Mouse (Mus musculus): ENCODE measurements around the gene Fam168a. TPM values are rescaled to one million over a fixed set of nuclear protein-coding genes. Genes with fewer than 3 reads are reported as not detected.
"Not testable (repeated sequence)": the region's sequence is repeated elsewhere in the genome, so short reads cannot be mapped to it uniquely, and the experiment has no call there.

Fam168a gene
- total and polyA plus RNA-seq, 3 experiments: 3.1 to 19.2 TPM; not detected in 1

DNA sequence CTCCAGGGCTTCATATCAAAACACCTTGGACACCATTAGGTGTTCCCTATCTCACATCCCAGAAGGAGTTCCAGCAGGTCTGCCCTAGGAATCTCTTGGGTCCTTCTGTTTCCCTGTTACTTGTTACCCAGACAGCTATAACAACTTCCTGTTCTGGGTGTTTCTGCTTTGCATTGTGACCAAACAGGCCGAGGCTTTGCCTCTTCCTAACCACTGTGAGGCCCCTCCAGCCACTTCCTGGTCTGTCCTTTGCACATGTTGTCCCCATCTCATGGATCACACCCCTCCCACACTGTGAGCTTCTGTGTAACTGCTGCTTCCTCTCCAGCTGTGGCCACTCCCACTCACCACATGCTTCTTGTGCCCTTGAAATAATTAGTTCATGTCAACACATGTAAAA lies 139.0 kb downstream of the Fam168a start:
- peaks cover 20 to 33% of the 10 kb centered on the region in 2 experiments for H3K4me1 ChIP-seq (ENCODE audit: control insufficient read depth in 1 of 2, insufficient read depth in 2 of 2, low read length in 2 of 2)
- H3K27me3 ChIP-seq (ENCODE audit: control insufficient read depth in 1 of 2, insufficient read depth in 2 of 2, low read length in 2 of 2): no peaks in the 10 kb centered on the region
- TF ChIP-seq USF1 (IDR thresholded peaks at IDR 0.05; ENCODE audit: low read depth, low read length) (0 out of 2 replicates have a peak, but pooled peaks have one; percentile 22), CHD1 (IDR thresholded peaks at IDR 0.05; ENCODE audit: low read depth, low read length) (no peak), MEF2A (IDR thresholded peaks at IDR 0.05; ENCODE audit: extremely low read depth, insufficient replicate concordance, low read depth, low read length, poor library complexity, severe bottlenecking) (no peak), TBP (IDR thresholded peaks at IDR 0.05; ENCODE audit: low read depth, low read length) (0 out of 2 replicates have a peak, but pooled peaks have one; percentile 33), NELFE (IDR thresholded peaks at IDR 0.05; ENCODE audit: low read depth, low read length) (no peak), MXI1 (IDR thresholded peaks at IDR 0.05; ENCODE audit: low read depth, low read length) (peak; percentile 82), MAX (IDR thresholded peaks at IDR 0.05; ENCODE audit: low read length) (peak; percentile 76), RAD21 (IDR thresholded peaks at IDR 0.05; ENCODE audit: low read depth, low read length) (no peak), MAZ (IDR thresholded peaks at IDR 0.05; ENCODE audit: low read depth, low read length) (no peak), ELF1 (IDR thresholded peaks at IDR 0.05; ENCODE audit: low read depth, low read length) (peak; percentile 74), RCOR1 (IDR thresholded peaks at IDR 0.05; ENCODE audit: low read depth, low read length) (peak; percentile 9; the same call in 1 of the 2 replicates), MYC (IDR thresholded peaks at IDR 0.05; ENCODE audit: low read depth, low read length) (peak; percentile 82), CTCF (IDR thresholded peaks at IDR 0.05 in 2 of 3, conservative IDR thresholded peaks at IDR 0.05 in 1 of 3; ENCODE audit: control insufficient read depth in 1 of 3, insufficient read depth in 1 of 3, low read depth in 2 of 3, low read length in 3 of 3, poor library complexity in 1 of 3, severe bottlenecking in 1 of 3) (no peak), SIN3A (IDR thresholded peaks at IDR 0.05; ENCODE audit: low read length) (peak; percentile 85), ETS1 (IDR thresholded peaks at IDR 0.05; ENCODE audit: low read depth, low read length) (peak; percentile 68), EP300 (IDR thresholded peaks at IDR 0.05; ENCODE audit: low read depth in 1 of 2, low read length in 2 of 2) (peak in 1 of 2 experiments; percentile 47; a peak in 2 of 4 replicates), TAL1 (IDR thresholded peaks at IDR 0.05; ENCODE audit: low read length) (peak; percentile 82)
- H3K9me3 ChIP-seq (replicated peaks; ENCODE audit: insufficient read depth, low read length): no peaks in the 10 kb centered on the region
- no peak overlapping the region for H3K4me3 ChIP-seq (ENCODE audit: control insufficient read depth in 1 of 2, insufficient read depth in 1 of 2, low read depth in 2 of 2, low read length in 2 of 2)
- peaks cover 5 to 24% of the 10 kb centered on the region in 2 experiments for H3K36me3 ChIP-seq (ENCODE audit: control insufficient read depth in 1 of 2, insufficient read depth in 2 of 2, low read length in 2 of 2)
- H3K27ac ChIP-seq (ENCODE audit: control insufficient read depth, low read depth, low read length): peak overlapping the region; percentile 67
- peak; percentile 81 for DNase-seq (ENCODE audit: low read depth, low spot score)
- no peaks in the 10 kb centered on the region for H3K79me2 ChIP-seq (ENCODE audit: control insufficient read depth, insufficient read depth, low read length, poor library complexity)
- no peak overlapping the region for H3K9ac ChIP-seq (ENCODE audit: control insufficient read depth, low read depth, low read length, poor library complexity, severe bottlenecking)

GRCm38 (mm10) chr7:100846033-100846432 lies 139.6 kb downstream of the Fam168a start:
- peaks cover 20 to 28% of the 10 kb centered on the region in 2 experiments for H3K4me1 ChIP-seq (ENCODE audit: control insufficient read depth in 1 of 2, insufficient read depth in 2 of 2, low read length in 2 of 2)
- H3K36me3 ChIP-seq (ENCODE audit: control insufficient read depth in 1 of 2, insufficient read depth in 2 of 2, low read length in 2 of 2): peaks cover 5 to 24% of the 10 kb centered on the region in 2 experiments
- H3K27ac ChIP-seq (ENCODE audit: control insufficient read depth, low read depth, low read length): peak overlapping the region; percentile 33
- not testable (repeated sequence) for H3K4me3 ChIP-seq (ENCODE audit: control insufficient read depth in 1 of 2, insufficient read depth in 1 of 2, low read depth in 2 of 2, low read length in 2 of 2); H3K9me3 ChIP-seq (replicated peaks; ENCODE audit: insufficient read depth, low read length); H3K9ac ChIP-seq (ENCODE audit: control insufficient read depth, low read depth, low read length, poor library complexity, severe bottlenecking); H3K79me2 ChIP-seq (ENCODE audit: control insufficient read depth, insufficient read depth, low read length, poor library complexity); H3K27me3 ChIP-seq (ENCODE audit: control insufficient read depth in 1 of 2, insufficient read depth in 2 of 2, low read length in 2 of 2); DNase-seq (ENCODE audit: low read depth, low spot score)
